Mouse (Mus musculus) heart, embryonic 12.5 days (tissue): ENCODE data around the gene Rpusd1. TPM values are rescaled to one million over a fixed set of nuclear protein-coding genes. Genes with fewer than 3 reads are reported as not detected.
"Not testable (repeated sequence)": the region's sequence is repeated elsewhere in the genome, so short reads cannot be mapped to it uniquely, and the experiment has no call there.

Source experiments
- ATAC-seq: fragments of 200-750 bp; cut with Nextera tagmentation; 2 replicates; pipeline ENCODE4 v1.8.0; 2017; ENCODE audit warnings: moderate TSS enrichment, moderate library complexity; ENCODE audit not compliant: insufficient number of reproducible peaks, low FRiP score
- H3K27ac ChIP-seq: fragments of 300-500 bp; sonication (generic); 2 replicates; pipeline ENCODE4 v1.5.1; 2016; ENCODE audit warnings: mild to moderate bottlenecking, moderate library complexity; ENCODE audit not compliant: poor library complexity, severe bottlenecking
- H3K27me3 ChIP-seq: fragments of 300-500 bp; sonication (generic); replicated peaks from 2 replicates; pipeline ENCODE4 v1.6.1; 2016; ENCODE audit warnings: mild to moderate bottlenecking, moderate library complexity
- H3K36me3 ChIP-seq: fragments of 300-500 bp; sonication (generic); 2 replicates; pipeline ENCODE4 v1.6.1; 2016; ENCODE audit warnings: mild to moderate bottlenecking, moderate library complexity
- H3K4me1 ChIP-seq: fragments of 300-500 bp; sonication (generic); replicated peaks from 2 replicates; pipeline ENCODE4 v1.6.1; 2016; ENCODE audit warnings: mild to moderate bottlenecking
- H3K4me2 ChIP-seq: fragments of 300-500 bp; sonication (generic); 2 replicates; pipeline ENCODE4 v1.6.1; 2016; ENCODE audit warnings: mild to moderate bottlenecking, moderate library complexity
- H3K4me3 ChIP-seq: fragments of 300-500 bp; sonication (generic); 2 replicates; pipeline ENCODE4 v1.5.1; 2016; ENCODE audit warnings: mild to moderate bottlenecking
- H3K9ac ChIP-seq: fragments of 300-500 bp; sonication (generic); 2 replicates; pipeline ENCODE4 v1.6.1; 2016; ENCODE audit warnings: mild to moderate bottlenecking, moderate library complexity
- H3K9me3 ChIP-seq: fragments of 300-500 bp; sonication (generic); replicated peaks from 2 replicates; pipeline ENCODE4 v1.6.1; 2016; ENCODE audit warnings: mild to moderate bottlenecking, moderate library complexity
- WGBS: fragments of 180-500 bp; shearing (Covaris S2); methylation state at CpG from one replicate; pipeline ENCODE4 v1.1.7; 2016; 5-methylcytosine and 5-hydroxymethylcytosine counted together
- polyA plus RNA-seq: library from polyadenylated mRNA; unstranded; fragments of >200 nt; fragmentation: Nextera tagmentation; extraction: Ambion mirVana; gene quantifications from 2 replicates; pipeline ENCODE4 v1.2.1, GENCODE M21; 2016

The Rpusd1 gene
- polyA plus RNA-seq, 1 experiment from 2014 or later = 11.3 TPM

- Histone ChIP-seq H3K27ac (no peak within 1 kb of the TSS), H3K9me3 (no peaks in the 10 kb centered on the region), H3K36me3 (peaks cover 5% of the 10 kb centered on the region), H3K27me3 (peaks cover 21% of the 10 kb centered on the region), H3K4me1 (no peaks in the 10 kb centered on the region), H3K4me3 (no peak within 1 kb of the TSS), H3K9ac (no peak within 1 kb of the TSS), H3K4me2 (no peak within 1 kb of the TSS)
- no peak for ATAC-seq
- WGBS = 80% methylated on average over 3 of the region's 3 CpGs
These were observed 8.3 kb downstream of the Rpusd1 start, which contains the start of gene Mslnl for GRCm38 (mm10) chr17:25735745-25736144. Gene Mslnl, plus strand, starts transcription at chr17:25736042.

GRCm38 (mm10) chr17:25738861-25739260 lies 11.4 kb downstream of the Rpusd1 start:
- Histone ChIP-seq H3K4me1 (no peaks in the 10 kb centered on the region), H3K9ac (no peak overlapping the region), H3K36me3 (no peaks in the 10 kb centered on the region), H3K9me3 (no peaks in the 10 kb centered on the region), H3K4me2 (no peak overlapping the region), H3K27me3 (peaks cover 35% of the 10 kb centered on the region), H3K4me3 (no peak overlapping the region), H3K27ac (no peak overlapping the region)
- no peak for ATAC-seq
- 72% methylated on average over 7 of the region's 7 CpGs for WGBS

DNA sequence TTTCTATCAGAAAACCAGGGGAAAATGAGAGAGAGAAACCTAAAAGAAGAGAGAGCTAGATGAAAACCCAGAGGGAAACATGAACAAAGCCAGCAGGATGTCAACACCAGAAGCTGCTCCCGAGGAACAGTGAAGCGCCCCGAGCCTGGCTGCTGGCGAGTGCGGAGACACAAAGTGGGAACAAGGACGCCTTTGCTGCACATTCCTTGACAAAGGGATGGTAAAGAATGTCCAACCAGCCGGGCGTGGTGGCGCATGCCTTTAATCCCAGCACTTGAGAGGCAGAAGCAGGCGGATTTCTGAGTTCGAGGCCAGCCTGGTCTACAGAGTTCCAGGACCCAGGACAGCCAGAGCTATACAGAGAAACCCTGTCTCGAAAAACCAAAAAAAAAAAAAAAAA lies 14.0 kb downstream of the Rpusd1 start:
- H3K4me3 ChIP-seq, H3K36me3 ChIP-seq, H3K9ac ChIP-seq, H3K9me3 ChIP-seq, H3K4me2 ChIP-seq, H3K4me1 ChIP-seq, ATAC-seq, H3K27ac ChIP-seq: not testable (repeated sequence)
- peaks cover 48% of the 10 kb centered on the region for H3K27me3 ChIP-seq
- WGBS = 69% methylated on average over 12 of the region's 12 CpGs

- ATAC-seq = no peak
These were observed 16.4 kb downstream of the Rpusd1 start for GRCm38 (mm10) chr17:25743831-25744230.

GRCm38 (mm10) chr17:25744311-25744710 lies 16.8 kb downstream of the Rpusd1 start:
- Histone ChIP-seq H3K27ac (no peak overlapping the region), H3K4me2 (no peak overlapping the region), H3K4me3 (no peak overlapping the region), H3K9me3 (no peaks in the 10 kb centered on the region), H3K36me3 (no peaks in the 10 kb centered on the region), H3K9ac (no peak overlapping the region), H3K4me1 (no peaks in the 10 kb centered on the region), H3K27me3 (peaks cover 38% of the 10 kb centered on the region)
- 71% methylated on average over 10 of the region's 10 CpGs for WGBS
- no peak for ATAC-seq

More at GRCm38 (mm10) chr17:25743831-25744230, 16.4 kb downstream of the Rpusd1 start:
- H3K4me2 ChIP-seq = no peak overlapping the region
- H3K9ac ChIP-seq = no peak overlapping the region
- H3K9me3 ChIP-seq = no peaks in the 10 kb centered on the region
- no peaks in the 10 kb centered on the region for H3K36me3 ChIP-seq
- H3K27ac ChIP-seq = no peak overlapping the region
- H3K4me3 ChIP-seq = no peak overlapping the region
- H3K4me1 ChIP-seq = no peaks in the 10 kb centered on the region
- H3K27me3 ChIP-seq = peaks cover 43% of the 10 kb centered on the region
- 81% methylated on average over 9 of the region's 9 CpGs for WGBS

GRCm38 (mm10) chr17:25748238-25748637 lies 20.8 kb downstream of the Rpusd1 start:
- H3K9ac ChIP-seq = no peak overlapping the region
- H3K4me3 ChIP-seq = no peak overlapping the region
- H3K27me3 ChIP-seq = peaks cover 36% of the 10 kb centered on the region
- H3K27ac ChIP-seq = no peak overlapping the region
- H3K4me1 ChIP-seq = peaks cover 12% of the 10 kb centered on the region
- WGBS = 82% methylated on average over 4 of the region's 4 CpGs
- ATAC-seq = no peak
- H3K9me3 ChIP-seq = no peaks in the 10 kb centered on the region
- no peaks in the 10 kb centered on the region for H3K36me3 ChIP-seq
- no peak overlapping the region for H3K4me2 ChIP-seq

DNA sequence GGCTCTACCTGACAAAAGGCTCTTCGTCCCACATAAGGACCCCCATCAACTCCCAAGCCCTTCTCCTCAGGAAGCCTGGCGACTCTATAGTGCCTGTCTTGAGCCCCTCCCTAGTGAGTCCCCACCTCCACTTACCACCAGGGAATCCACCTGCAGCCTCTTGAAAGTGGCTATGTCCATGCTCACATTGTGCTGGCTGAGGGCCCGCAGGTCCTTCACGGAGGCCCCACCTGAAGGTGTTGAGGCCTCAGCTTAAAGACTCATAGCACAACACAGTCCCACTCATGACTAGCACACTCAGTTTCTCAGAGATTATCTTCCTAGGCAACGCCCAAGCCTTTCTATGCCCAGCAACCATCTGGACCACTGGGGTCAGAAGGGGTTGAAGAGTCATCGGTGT lies 21.8 kb downstream of the Rpusd1 start:
- no peak overlapping the region for H3K4me3 ChIP-seq

GRCm38 (mm10) chr17:25751446-25751845 lies 24.0 kb downstream of the Rpusd1 start:
- Histone ChIP-seq H3K27ac (no peak overlapping the region), H3K4me2 (no peak overlapping the region), H3K27me3 (peaks cover 26% of the 10 kb centered on the region; the same call in 1 of the 2 replicates), H3K9me3 (no peaks in the 10 kb centered on the region), H3K36me3 (no peaks in the 10 kb centered on the region), H3K9ac (no peak overlapping the region), H3K4me1 (peaks cover 21% of the 10 kb centered on the region), H3K4me3 (no peak overlapping the region)
- no peak for ATAC-seq
- 46% methylated on average over 5 of the region's 5 CpGs for WGBS

More for the DNA sequence above, 21.8 kb downstream of the Rpusd1 start:
- H3K27ac ChIP-seq = no peak overlapping the region
- H3K4me1 ChIP-seq = peaks cover 12% of the 10 kb centered on the region
- no peaks in the 10 kb centered on the region for H3K36me3 ChIP-seq
- ATAC-seq = no peak
- H3K27me3 ChIP-seq = peaks cover 38% of the 10 kb centered on the region
- H3K4me2 ChIP-seq = no peak overlapping the region
- H3K9me3 ChIP-seq = no peaks in the 10 kb centered on the region
- no peak overlapping the region for H3K9ac ChIP-seq
- WGBS = 76% methylated on average over 6 of the region's 6 CpGs

DNA sequence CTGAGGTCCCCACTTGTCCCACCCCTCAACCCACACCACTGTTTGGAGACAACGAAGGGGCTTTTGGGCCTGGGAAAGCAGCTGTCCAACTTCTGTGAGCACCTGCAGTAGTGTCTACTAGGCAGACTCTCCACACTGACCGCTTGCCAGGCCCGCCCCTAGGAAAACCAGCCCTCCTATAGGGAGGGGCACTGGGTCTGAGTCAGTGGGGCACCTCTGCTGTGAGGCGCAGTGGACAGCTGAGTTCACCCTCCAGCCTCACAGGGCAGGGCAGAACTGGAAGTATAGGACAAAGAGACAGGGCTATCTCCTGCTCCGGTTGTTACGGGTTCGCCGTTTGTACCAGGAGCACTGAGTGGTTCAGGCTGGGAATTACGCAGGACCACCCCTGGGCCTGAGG lies 26.8 kb downstream of the Rpusd1 start, which contains the start of gene Msln:
Msln (minus strand) TSS at position 138 of the 400 bp plus-strand sequence.
- Histone ChIP-seq H3K4me3 (no peak within 1 kb of the TSS), H3K9ac (no peak within 1 kb of the TSS), H3K4me2 (no peak within 1 kb of the TSS), H3K27ac (no peak within 1 kb of the TSS), H3K36me3 (no peaks in the 10 kb centered on the region), H3K4me1 (peaks cover 27% of the 10 kb centered on the region), H3K27me3 (peaks cover 23% of the 10 kb centered on the region), H3K9me3 (no peaks in the 10 kb centered on the region)
- 80% methylated on average over 9 of the region's 9 CpGs for WGBS
- ATAC-seq = no peak

GRCm38 (mm10) chr17:25755086-25755485 lies 27.6 kb downstream of the Rpusd1 start:
- Histone ChIP-seq H3K9me3 (no peaks in the 10 kb centered on the region), H3K9ac (no peak overlapping the region), H3K4me3 (no peak overlapping the region), H3K4me1 (peaks cover 27% of the 10 kb centered on the region), H3K27me3 (peaks cover 24% of the 10 kb centered on the region), H3K27ac (no peak overlapping the region), H3K4me2 (no peak overlapping the region), H3K36me3 (no peaks in the 10 kb centered on the region)
- 81% methylated on average over 4 of the region's 4 CpGs for WGBS
- ATAC-seq = no peak

DNA sequence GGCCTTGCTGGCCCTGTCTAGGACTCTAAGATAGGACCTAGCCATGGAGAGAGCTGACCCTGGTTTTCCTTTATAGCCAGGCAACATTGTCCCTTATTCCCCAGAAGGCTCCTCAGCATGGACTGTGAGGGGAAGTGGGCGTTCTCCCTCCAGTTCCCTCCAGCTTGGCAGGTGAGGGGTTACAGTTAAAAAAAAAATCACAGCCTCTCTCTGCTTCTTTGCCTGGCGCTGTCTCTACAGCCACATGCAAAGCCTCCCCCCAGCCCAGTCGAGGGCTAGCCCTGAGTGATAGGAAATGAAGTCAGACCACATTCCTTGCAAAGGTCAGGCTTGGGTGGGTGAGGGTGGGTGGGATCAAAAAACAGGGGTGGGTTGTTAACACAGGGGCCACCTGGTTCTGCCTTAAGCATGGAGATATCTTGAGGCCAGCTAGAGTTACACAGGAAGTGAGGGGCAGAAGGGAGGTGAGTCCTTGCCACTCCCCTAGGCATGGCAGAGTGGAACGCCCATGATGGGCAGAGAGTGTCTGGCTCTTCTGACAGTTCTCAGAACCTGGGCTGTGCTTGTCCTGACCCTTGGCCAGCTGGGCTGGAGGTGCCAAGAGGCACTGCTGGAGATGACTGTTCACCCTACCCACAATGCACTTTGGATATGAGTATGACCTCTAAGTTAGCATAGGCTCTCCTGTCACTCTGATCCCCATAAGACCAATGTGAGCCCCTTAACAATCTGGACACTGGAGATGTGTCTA lies 28.3 kb downstream of the Rpusd1 start:
- Histone ChIP-seq H3K27ac (no peak overlapping the region), H3K4me3 (no peak overlapping the region)
- ATAC-seq = peak; percentile 54; the same call in 1 of the 2 replicates

More for the DNA sequence above, 28.3 kb downstream of the Rpusd1 start:
- H3K4me2 ChIP-seq = no peak overlapping the region
- 27% methylated on average over 4 of the region's 4 CpGs for WGBS
- no peak overlapping the region for H3K9ac ChIP-seq
- H3K4me1 ChIP-seq = peaks cover 27% of the 10 kb centered on the region
- H3K27me3 ChIP-seq = peaks cover 24% of the 10 kb centered on the region
- no peaks in the 10 kb centered on the region for H3K9me3 ChIP-seq
- no peaks in the 10 kb centered on the region for H3K36me3 ChIP-seq
